Mouse (Mus musculus) layer of hippocampus, adult 11-12 months (tissue): Measurements from ENCODE around the gene Ugt1a7c.
"Not testable (repeated sequence)": the region's sequence is repeated elsewhere in the genome, so short reads cannot be mapped to it uniquely, and the experiment has no call there.

Experiments
- DNase-seq: peaks from one replicate; pipeline ENCODE4 v3.0.0; 2022; ENCODE audit warnings: low spot score

Gene Ugt1a7c

GRCm38 (mm10) chr1:88094941-88095492 is at the start of gene Ugt1a7c:
Ugt1a7c (plus strand) TSS chr1:88095062.
- DNase-seq, result peak; percentile 16

- not testable (repeated sequence) for DNase-seq
Measured at GRCm38 (mm10) chr1:88047408-88047807, 47.5 kb upstream of the Ugt1a7c start.

- no peak for DNase-seq
Measured at GRCm38 (mm10) chr1:88055088-88055487, 39.8 kb upstream of the Ugt1a7c start, which contains the start of gene Ugt1a10. Ugt1a10 (plus strand) TSS chr1:88055388.

GRCm38 (mm10) chr1:88066472-88067102 is 28.3 kb upstream of the Ugt1a7c start:
- DNase-seq, result not testable (repeated sequence)

- DNase-seq, result no peak
Measured at GRCm38 (mm10) chr1:88070495-88070894, 24.4 kb upstream of the Ugt1a7c start, which contains the start of gene Ugt1a9. Ugt1a9 (plus strand) TSS chr1:88070800.

GRCm38 (mm10) chr1:88070902-88071301 is 24.0 kb upstream of the Ugt1a7c start:
- DNase-seq, result no peak

GRCm38 (mm10) chr1:88074471-88074870 is 20.4 kb upstream of the Ugt1a7c start:
- no peak for DNase-seq

- DNase-seq, result no peak
Measured at GRCm38 (mm10) chr1:88077128-88077527, 17.7 kb upstream of the Ugt1a7c start.

- DNase-seq, result no peak
Measured at GRCm38 (mm10) chr1:88081670-88082069, 13.2 kb upstream of the Ugt1a7c start.

GRCm38 (mm10) chr1:88086125-88086524 is 8.7 kb upstream of the Ugt1a7c start:
- DNase-seq, result no peak

GRCm38 (mm10) chr1:88087513-88087912 is 7.3 kb upstream of the Ugt1a7c start, which contains the start of gene Ugt1a8:
Ugt1a8 (plus strand) TSS chr1:88087813.
- DNase-seq, result no peak

GRCm38 (mm10) chr1:88092341-88092740 is 2.5 kb upstream of the Ugt1a7c start:
- DNase-seq, result no peak

- DNase-seq, result peak; percentile 6
Measured at GRCm38 (mm10) chr1:88094270-88094676, 589 bp upstream of the Ugt1a7c start.

GRCm38 (mm10) chr1:88098546-88098945 is 3.7 kb downstream of the Ugt1a7c start:
- not testable (repeated sequence) for DNase-seq

- not testable (repeated sequence) for DNase-seq
Measured at GRCm38 (mm10) chr1:88099691-88100090, 4.8 kb downstream of the Ugt1a7c start.

- DNase-seq, result not testable (repeated sequence)
Measured at GRCm38 (mm10) chr1:88103019-88103418, 8.2 kb downstream of the Ugt1a7c start, which contains the start of gene Ugt1a6b. Ugt1a6b (plus strand) TSS chr1:88103252.

GRCm38 (mm10) chr1:88103697-88104468 is 9.0 kb downstream of the Ugt1a7c start:
- DNase-seq, result not testable (repeated sequence)

GRCm38 (mm10) chr1:88104667-88105430 is 10.0 kb downstream of the Ugt1a7c start:
- no peak for DNase-seq

GRCm38 (mm10) chr1:88105656-88106055 is 10.8 kb downstream of the Ugt1a7c start:
- DNase-seq, result no peak

GRCm38 (mm10) chr1:88109027-88109557 is 14.2 kb downstream of the Ugt1a7c start:
- DNase-seq, result not testable (repeated sequence)

- not testable (repeated sequence) for DNase-seq
Measured at GRCm38 (mm10) chr1:88109604-88110003, 14.7 kb downstream of the Ugt1a7c start.

GRCm38 (mm10) chr1:88112769-88113168 is 17.9 kb downstream of the Ugt1a7c start:
- DNase-seq, result not testable (repeated sequence)
